Mouse (Mus musculus): ENCODE data around the gene Axin2.

DNA sequence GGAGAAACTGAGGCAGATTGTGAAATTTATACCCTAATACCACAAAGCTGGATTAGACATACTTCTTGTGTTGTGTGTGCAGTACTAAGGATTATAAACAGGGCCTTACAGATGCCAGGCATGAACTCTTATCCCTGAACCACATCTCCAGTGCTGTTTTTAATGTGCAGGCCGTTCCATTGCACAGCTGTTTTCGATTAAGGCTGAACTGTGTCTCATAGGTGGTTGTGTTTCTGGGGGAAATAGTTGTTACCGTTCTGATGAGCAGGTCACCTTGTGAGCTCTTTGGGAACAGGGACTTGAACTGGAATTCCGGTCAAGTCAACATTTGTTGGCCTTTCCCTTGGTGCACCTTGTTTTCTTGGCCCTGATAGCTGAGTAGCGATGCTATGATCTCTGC, 38.5 kb upstream of the Axin2 start:
- TF ChIP-seq CTCF (IDR thresholded peaks at IDR 0.05) (no peak), POLR2A (IDR thresholded peaks at IDR 0.05; ENCODE audit: insufficient read depth, low read depth, low read length) (no peak)

All from heart, adult 2 months (tissue).